Mouse (Mus musculus) forebrain, embryonic 14.5 days (tissue): ENCODE results near the gene Mov10l1. TPM values are rescaled to one million over a fixed set of nuclear protein-coding genes. Genes with fewer than 3 reads are reported as not detected.

Source experiments
- ATAC-seq: fragments of 200-750 bp; cut with Nextera tagmentation; 2 replicates; pipeline ENCODE4 v1.8.0; 2017; ENCODE audit warnings: mild to moderate bottlenecking, moderate library complexity
- DNase-seq: peaks from one replicate; pipeline ENCODE4 v3.0.0-alpha.2; 2015; ENCODE audit warnings: low spot score
- H3K27ac ChIP-seq: fragments of 300-500 bp; sonication (generic); 2 replicates; pipeline ENCODE4 v1.5.1; 2014; ENCODE audit warnings: low read depth, mild to moderate bottlenecking, control low read depth, low read length, moderate library complexity
- H3K27me3 ChIP-seq: fragments of 300-500 bp; sonication (generic); replicated peaks from 2 replicates; pipeline ENCODE4 v1.6.1; 2014; ENCODE audit warnings: low read length, control low read depth, mixed read lengths; ENCODE audit not compliant: control insufficient read depth, insufficient read depth
- H3K36me3 ChIP-seq: fragments of 300-500 bp; sonication (generic); 2 replicates; pipeline ENCODE4 v1.6.1; 2014; ENCODE audit warnings: low read length, control low read depth; ENCODE audit not compliant: control insufficient read depth, insufficient read depth
- H3K4me1 ChIP-seq: fragments of 300-500 bp; sonication (generic); 2 replicates; pipeline ENCODE4 v1.6.1; 2014; ENCODE audit warnings: antibody characterized with exemption, low read length, control low read depth; ENCODE audit not compliant: control insufficient read depth, insufficient read depth
- H3K4me2 ChIP-seq: fragments of 300-500 bp; sonication (generic); 2 replicates; pipeline ENCODE4 v1.6.1; 2014; ENCODE audit warnings: mild to moderate bottlenecking, control low read depth, low read length
- H3K4me3 ChIP-seq: fragments of 300-500 bp; sonication (generic); 2 replicates; pipeline ENCODE4 v1.5.1; 2014; ENCODE audit warnings: low read depth, low read length, control low read depth
- H3K9ac ChIP-seq: fragments of 300-500 bp; sonication (generic); 2 replicates; pipeline ENCODE4 v1.6.1; 2014; ENCODE audit warnings: mild to moderate bottlenecking, low read length, control low read depth, moderate library complexity
- H3K9me3 ChIP-seq: fragments of 300-500 bp; sonication (generic); replicated peaks from 2 replicates; pipeline ENCODE4 v1.6.1; 2016; ENCODE audit warnings: low read length, control low read depth, mixed read lengths; ENCODE audit not compliant: control insufficient read depth
- WGBS: fragments of 180-500 bp; shearing (Covaris S2); extraction: QIAGEN DNeasy Blood & Tissue Kit; methylation state at CpG from one replicate; pipeline ENCODE4 v1.1.7; 2014; 5-methylcytosine and 5-hydroxymethylcytosine counted together
- polyA plus RNA-seq: library from polyadenylated mRNA; unstranded; fragments of >200 nt; fragmentation: Nextera tagmentation; extraction: Ambion mirVana; gene quantifications from 2 replicates; pipeline ENCODE4 v1.2.1, GENCODE M21; 2014

The Mov10l1 gene
- polyA plus RNA-seq, 1 experiment from 2014 or later = not detected

DNA sequence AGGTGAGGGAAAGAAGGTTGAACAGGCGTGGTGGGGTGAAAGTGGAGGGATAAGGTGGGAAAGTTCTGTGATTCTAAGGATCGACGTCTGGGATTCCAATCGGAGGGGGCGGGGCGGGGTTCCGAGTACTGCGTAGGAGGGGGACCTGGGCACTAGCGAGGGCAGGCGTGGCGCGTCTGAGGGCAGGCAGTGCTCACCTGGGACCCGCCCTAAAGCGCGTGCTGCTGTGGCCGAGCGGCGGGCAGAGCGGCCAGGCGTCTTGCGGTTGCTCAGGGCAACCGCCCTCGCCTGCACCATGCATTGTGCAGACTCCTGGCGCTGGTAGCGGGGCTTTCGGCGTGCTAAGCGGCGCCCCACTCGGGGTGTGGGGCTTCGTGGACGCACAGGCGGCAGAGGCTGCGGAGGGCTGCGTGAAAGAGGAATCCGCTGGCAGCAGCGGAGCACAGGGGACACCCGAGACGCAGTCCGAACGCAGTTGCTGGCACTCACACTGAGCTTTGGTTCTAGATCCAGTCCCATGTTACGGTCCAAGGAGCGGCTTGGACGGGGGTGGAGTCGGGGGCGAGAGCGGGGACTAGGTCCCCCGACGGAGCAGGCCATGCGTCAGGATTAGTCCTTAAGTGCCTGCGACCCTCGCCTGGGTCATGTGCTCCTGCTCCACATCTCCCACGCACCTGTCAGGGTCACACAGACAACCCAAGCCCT, 28.2 kb upstream of the Mov10l1 start, which contains the start of gene Ttll8:
Gene Ttll8 (minus strand): TSS at position 51 of the 705 bp plus-strand sequence.
- DNase-seq (peak; percentile 56), ATAC-seq (peak; percentile 78; the same call in 1 of the 2 replicates)
- Histone ChIP-seq H3K27ac (no peak within 1 kb of the TSS), H3K4me3 (peak within 1 kb of the TSS; percentile 37), H3K4me2 (peak within 1 kb of the TSS; percentile 86), H3K27me3 (no peaks in the 10 kb centered on the region; the same call in 1 of the 2 replicates), H3K9ac (peak within 1 kb of the TSS; percentile 55), H3K36me3 (no peaks in the 10 kb centered on the region), H3K9me3 (no peaks in the 10 kb centered on the region), H3K4me1 (no peaks in the 10 kb centered on the region)
- WGBS = 3% methylated on average over 53 of the region's 53 CpGs

DNA sequence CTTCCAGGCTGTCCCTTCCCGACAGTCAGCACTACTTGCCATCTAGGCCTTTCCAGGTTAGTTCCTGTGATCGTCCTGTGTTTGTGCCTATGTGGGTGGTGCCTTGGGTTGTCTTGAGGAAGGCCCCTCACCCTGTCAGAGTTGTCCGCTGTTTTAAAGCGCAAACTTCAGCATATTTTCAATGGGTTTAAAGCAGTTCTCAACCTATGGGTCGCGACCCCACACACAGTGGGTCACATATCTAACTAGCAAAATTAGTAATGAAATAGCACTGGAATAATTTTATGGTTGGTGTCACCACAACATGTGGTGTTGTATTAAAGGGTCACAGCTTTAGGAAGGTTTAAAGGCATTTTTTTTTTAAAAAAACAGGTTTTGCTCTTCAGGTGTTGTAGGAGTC, 27.4 kb upstream of the Mov10l1 start:
- no peaks in the 10 kb centered on the region for H3K4me1 ChIP-seq
- WGBS = 84% methylated on average over 6 of the region's 6 CpGs
- no peak overlapping the region for H3K4me3 ChIP-seq
- H3K27me3 ChIP-seq = no peaks in the 10 kb centered on the region; the same call in 1 of the 2 replicates
- H3K4me2 ChIP-seq = no peak overlapping the region
- ATAC-seq (no peak), DNase-seq (no peak)
- H3K9me3 ChIP-seq = no peaks in the 10 kb centered on the region
- no peak overlapping the region for H3K9ac ChIP-seq
- H3K36me3 ChIP-seq = no peaks in the 10 kb centered on the region
- no peak overlapping the region for H3K27ac ChIP-seq

DNA sequence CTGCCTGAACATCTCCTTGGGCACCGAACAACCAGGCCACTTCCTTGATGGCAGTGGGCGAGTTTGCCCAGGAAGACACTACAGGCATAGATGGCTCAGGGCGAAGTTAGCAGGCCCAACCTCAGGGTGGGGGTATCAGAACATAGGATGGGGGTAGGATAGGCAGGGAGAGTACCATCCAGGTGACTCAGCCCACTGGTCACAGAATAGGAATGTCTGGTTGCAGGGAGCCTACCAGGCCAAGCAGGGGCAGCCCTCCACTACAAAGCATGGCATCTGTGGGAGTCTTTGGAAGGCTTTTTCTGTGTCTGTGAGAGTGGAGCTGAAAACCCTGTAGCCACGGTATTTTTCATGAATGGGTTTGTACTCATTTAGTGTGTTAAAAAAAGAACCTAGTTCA, 25.2 kb upstream of the Mov10l1 start:
- DNase-seq = no peak
- no peak overlapping the region for H3K4me2 ChIP-seq
- H3K4me1 ChIP-seq = no peaks in the 10 kb centered on the region
- peaks cover 4% of the 10 kb centered on the region; the same call in 1 of the 2 replicates for H3K36me3 ChIP-seq
- no peak overlapping the region for H3K27ac ChIP-seq
- 92% methylated on average over 4 of the region's 4 CpGs for WGBS
- H3K4me3 ChIP-seq = no peak overlapping the region
- H3K9me3 ChIP-seq = no peaks in the 10 kb centered on the region
- no peak for ATAC-seq
- no peak overlapping the region for H3K9ac ChIP-seq
- H3K27me3 ChIP-seq = no peaks in the 10 kb centered on the region; the same call in 1 of the 2 replicates

DNA sequence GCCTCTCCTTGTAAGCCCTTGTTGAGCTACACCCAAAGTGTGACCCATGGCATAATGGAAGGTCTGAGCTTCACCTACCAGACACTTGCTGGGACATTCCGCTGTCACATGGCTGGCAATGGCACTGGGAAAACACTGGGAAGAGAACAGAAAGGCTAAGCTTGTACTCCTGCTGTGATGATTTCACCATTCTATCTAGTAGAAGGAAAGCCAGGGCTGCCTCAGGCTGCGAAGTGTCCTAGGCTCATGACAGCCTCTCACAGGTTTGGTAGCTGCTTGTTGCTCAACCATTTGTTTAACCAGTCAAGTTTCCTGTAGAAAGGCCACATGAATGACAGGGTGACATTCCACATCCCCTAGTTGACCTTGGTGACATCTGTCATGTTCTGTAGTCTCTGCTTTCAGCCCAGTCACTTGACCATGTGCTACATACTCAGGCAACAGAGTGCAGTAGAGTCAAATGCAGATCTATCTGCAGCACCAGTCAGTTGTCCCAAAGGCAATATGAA, 18.6 kb upstream of the Mov10l1 start:
- no peak for ATAC-seq
- Histone ChIP-seq H3K27ac (no peak overlapping the region), H3K9ac (no peak overlapping the region), H3K9me3 (no peaks in the 10 kb centered on the region), H3K4me3 (no peak overlapping the region), H3K4me2 (no peak overlapping the region), H3K36me3 (peaks cover 4% of the 10 kb centered on the region; the same call in 1 of the 2 replicates), H3K27me3 (no peaks in the 10 kb centered on the region), H3K4me1 (no peaks in the 10 kb centered on the region)
- DNase-seq = no peak
- 95% methylated on average over 2 of the region's 2 CpGs for WGBS

DNA sequence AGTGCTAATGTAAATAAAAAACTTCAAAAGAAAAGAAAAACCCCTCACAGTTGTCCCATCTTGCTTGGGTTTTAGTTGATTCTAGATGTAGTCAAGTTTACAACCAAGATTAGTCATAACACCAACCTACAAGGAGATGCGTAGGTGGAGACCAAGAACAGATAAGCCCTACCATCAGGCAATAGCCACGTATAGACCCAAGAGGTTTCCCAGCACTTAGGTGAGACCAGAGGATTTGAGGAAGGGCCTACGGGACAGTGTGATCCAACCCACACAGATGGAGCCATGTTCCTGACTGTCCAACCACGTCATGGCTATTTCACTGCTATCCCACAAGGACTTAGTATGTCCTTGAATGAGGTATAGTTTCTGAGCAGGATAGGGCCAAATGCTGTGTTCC, 10.4 kb upstream of the Mov10l1 start:
- H3K4me2 ChIP-seq = no peak overlapping the region
- no peaks in the 10 kb centered on the region for H3K27me3 ChIP-seq
- no peaks in the 10 kb centered on the region for H3K4me1 ChIP-seq
- no peak overlapping the region for H3K4me3 ChIP-seq
- ATAC-seq (no peak), DNase-seq (no peak)
- H3K27ac ChIP-seq = no peak overlapping the region
- no peak overlapping the region for H3K9ac ChIP-seq
- no peaks in the 10 kb centered on the region for H3K9me3 ChIP-seq
- no peaks in the 10 kb centered on the region for H3K36me3 ChIP-seq
- 95% methylated on average over 4 of the region's 4 CpGs for WGBS

DNA sequence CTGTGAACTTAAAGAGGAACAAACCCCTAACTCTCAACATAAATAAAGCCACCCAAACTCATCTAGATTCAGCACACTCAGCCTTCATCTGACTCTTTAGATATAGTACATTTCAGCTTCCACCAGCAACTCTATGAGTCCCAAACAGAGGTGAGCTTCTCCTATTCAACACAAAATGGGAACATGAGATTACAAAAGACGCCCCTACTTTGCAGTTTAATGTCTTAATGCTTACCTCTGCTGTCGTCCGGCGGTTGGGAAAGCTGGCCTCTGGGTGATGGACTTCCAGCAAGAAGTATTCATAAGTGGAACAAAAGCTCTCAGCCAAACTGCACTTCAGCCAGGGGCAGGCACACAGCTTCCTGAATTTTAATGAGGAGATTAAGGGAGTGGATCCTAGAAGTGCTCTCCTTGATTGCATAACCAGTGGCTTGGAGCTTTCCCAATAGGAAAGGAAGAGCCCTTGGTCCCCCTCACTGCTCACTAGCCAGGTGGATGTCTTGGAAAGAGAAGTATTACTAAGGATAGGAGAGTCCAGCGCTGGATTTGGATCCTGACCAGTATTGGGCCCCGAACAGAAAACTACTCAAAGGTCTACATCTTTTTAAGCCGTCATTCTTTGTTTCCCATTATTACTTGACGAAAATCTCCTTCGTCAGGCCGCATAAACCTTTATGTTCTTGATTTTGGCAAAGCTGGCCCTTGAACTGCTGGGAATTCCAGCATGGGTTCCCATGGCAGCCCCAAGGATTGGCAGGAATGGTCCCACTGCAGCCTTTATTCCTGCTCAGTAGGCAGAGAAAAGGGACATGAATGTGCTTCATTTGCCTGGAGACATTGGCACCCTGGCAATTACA, 4.2 kb upstream of the Mov10l1 start, which contains the start of gene Mlc1:
Gene Mlc1 (minus strand): TSS at position 727 of the 857 bp plus-strand sequence.
- Histone ChIP-seq H3K27me3 (no peaks in the 10 kb centered on the region), H3K9ac (peak within 1 kb of the TSS; percentile 43), H3K4me2 (peak within 1 kb of the TSS; percentile 42), H3K4me3 (peak within 1 kb of the TSS; percentile 21), H3K9me3 (no peaks in the 10 kb centered on the region), H3K27ac (peak within 1 kb of the TSS; percentile 87), H3K36me3 (no peaks in the 10 kb centered on the region), H3K4me1 (peaks cover 5% of the 10 kb centered on the region; the same call in 1 of the 2 replicates)
- WGBS = 4% methylated on average over 10 of the region's 10 CpGs
- DNase-seq (peak; percentile 93), ATAC-seq (peak; percentile 95)

DNA sequence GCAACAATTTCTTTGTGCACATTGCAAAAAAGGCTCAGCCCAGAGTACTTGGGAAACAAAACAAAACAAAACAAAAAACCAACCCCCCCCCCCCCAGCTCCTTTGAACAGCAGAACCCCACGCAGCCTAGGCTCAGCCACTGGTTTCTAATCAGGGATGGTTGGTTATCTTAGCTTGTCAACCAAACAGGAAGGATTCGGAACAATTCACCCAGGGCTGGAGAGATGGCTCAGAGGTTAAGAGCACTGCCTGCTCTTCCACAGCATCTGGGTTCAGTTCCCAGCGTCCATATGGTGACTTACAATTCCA, 3.6 kb upstream of the Mov10l1 start:
- Histone ChIP-seq H3K36me3 (no peaks in the 10 kb centered on the region), H3K4me1 (peaks cover 5% of the 10 kb centered on the region; the same call in 1 of the 2 replicates), H3K4me2 (no peak overlapping the region), H3K9me3 (no peaks in the 10 kb centered on the region), H3K4me3 (no peak overlapping the region), H3K9ac (no peak overlapping the region), H3K27ac (peak overlapping the region; percentile 66; the same call in 1 of the 2 replicates), H3K27me3 (no peaks in the 10 kb centered on the region)
- ATAC-seq = no peak
- DNase-seq = no peak
- 3% methylated on average over 3 of the region's 3 CpGs for WGBS

DNA sequence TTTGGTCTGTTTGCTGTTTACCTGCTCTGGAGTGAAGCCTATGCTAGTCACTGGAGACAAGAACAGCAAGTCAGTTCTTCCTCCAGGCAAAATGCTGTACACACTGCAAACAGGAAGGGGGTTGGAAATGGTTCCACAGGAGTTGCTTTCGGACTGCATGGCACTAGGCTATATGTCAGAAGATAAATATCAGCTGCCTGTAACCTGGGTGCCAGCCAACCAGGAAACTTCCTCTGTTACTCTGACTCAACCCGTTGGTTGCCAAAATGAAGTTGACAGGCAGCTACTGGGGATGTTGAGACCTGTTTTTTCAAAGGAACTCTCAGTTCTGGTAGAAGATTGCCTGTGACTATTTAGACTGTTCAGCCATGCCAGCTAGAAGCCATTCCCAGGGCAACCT, 6.5 kb downstream of the Mov10l1 start:
- Histone ChIP-seq H3K27me3 (no peaks in the 10 kb centered on the region), H3K4me2 (no peak overlapping the region), H3K27ac (no peak overlapping the region), H3K36me3 (no peaks in the 10 kb centered on the region), H3K9ac (no peak overlapping the region), H3K4me1 (no peaks in the 10 kb centered on the region), H3K4me3 (no peak overlapping the region), H3K9me3 (no peaks in the 10 kb centered on the region)
- DNase-seq (no peak), ATAC-seq (no peak)
- WGBS = 78% methylated on average over 2 of the region's 2 CpGs
